Mouse (Mus musculus): ENCODE measurements around the gene Gm4340.
"Not testable (repeated sequence)": the region's sequence is repeated elsewhere in the genome, so short reads cannot be mapped to it uniquely, and the experiment has no call there.

Gene Gm4340

GRCm38 (mm10) chr10:104193742-104194141 is at the start of gene Gm4340:
Gene Gm4340, plus strand, starts transcription at chr10:104194042.
- not testable (repeated sequence) for DNase-seq (ENCODE audit: low read depth, low spot score)

- DNase-seq (ENCODE audit: low read depth, low spot score) = not testable (repeated sequence)
Observed at GRCm38 (mm10) chr10:104151197-104151596, 42.6 kb upstream of the Gm4340 start, which contains the start of gene Gm6763. Gene Gm6763, plus strand, starts transcription at chr10:104151497.

- not testable (repeated sequence) for DNase-seq (ENCODE audit: low read depth, low spot score)
Observed at GRCm38 (mm10) chr10:104159706-104160105, 34.1 kb upstream of the Gm4340 start, which contains the start of gene Gm8764. Gene Gm8764, plus strand, starts transcription at chr10:104160006.

- DNase-seq (ENCODE audit: low read depth, low spot score) = not testable (repeated sequence)
Observed at GRCm38 (mm10) chr10:104168215-104168614, 25.6 kb upstream of the Gm4340 start, which contains the start of gene Gm21304. Gene Gm21304, plus strand, starts transcription at chr10:104168515.

- not testable (repeated sequence) for DNase-seq (ENCODE audit: low read depth, low spot score)
Observed at GRCm38 (mm10) chr10:104176724-104177123, 17.1 kb upstream of the Gm4340 start, which contains the start of gene Gm21312. Gene Gm21312, plus strand, starts transcription at chr10:104177024.

- not testable (repeated sequence) for DNase-seq (ENCODE audit: low read depth, low spot score)
Observed at GRCm38 (mm10) chr10:104185233-104185632, 8.6 kb upstream of the Gm4340 start, which contains the start of gene Gm20765. Gene Gm20765, plus strand, starts transcription at chr10:104185533.

- no peak for DNase-seq (ENCODE audit: low read depth, low spot score)
Observed at GRCm38 (mm10) chr10:104209655-104210054, 15.8 kb downstream of the Gm4340 start.

- peak; percentile 28 for DNase-seq (ENCODE audit: low read depth, low spot score)
Observed at GRCm38 (mm10) chr10:104210268-104210990, 16.6 kb downstream of the Gm4340 start.

GRCm38 (mm10) chr10:104214527-104214926 is 20.7 kb downstream of the Gm4340 start:
- no peak for DNase-seq (ENCODE audit: low read depth, low spot score)

GRCm38 (mm10) chr10:104220303-104221021 is 26.6 kb downstream of the Gm4340 start:
- no peak for DNase-seq (ENCODE audit: low read depth, low spot score)

Data from telencephalon, adult 2 months (tissue).